Mouse (Mus musculus) heart, postnatal 14 days (tissue): ENCODE results near the gene Gpr141. TPM values are rescaled to one million over a fixed set of nuclear protein-coding genes. Genes with fewer than 3 reads are reported as not detected.
A peak's percentile ranks its signal among the peaks of the same experiment; 100 is the strongest.
"Not testable (repeated sequence)": the region's sequence is repeated elsewhere in the genome, so short reads cannot be mapped to it uniquely, and the experiment has no call there.

Experiments used
- DNase-seq, 2 experiments: peaks; one replicate each; pipeline ENCODE4 v3.0.0; 2021 to 2022
- intact Hi-C: fragments of 180-260 bp; cut with DNase I; formaldehyde crosslinking; loops from one replicate; pipeline ENCODE4 v1.15.1; 2025
- long read RNA-seq, 2 experiments: library from polyadenylated mRNA; stranded (forward); transcript quantifications; one replicate each; pipeline ENCODE4 v2.0.0; 2021
- total RNA-seq, 2 experiments: library from RNA; stranded (reverse); gene quantifications; 2 replicates each; pipeline ENCODE4 v1.2.3; 2021

Gpr141 gene
- under 1 TPM in 1 of 2 experiments, not detected in 1; 0.22 TPM for total RNA-seq
- long read RNA-seq, experiment 1: 0 reads
- long read RNA-seq, experiment 2: 0 reads

DNA sequence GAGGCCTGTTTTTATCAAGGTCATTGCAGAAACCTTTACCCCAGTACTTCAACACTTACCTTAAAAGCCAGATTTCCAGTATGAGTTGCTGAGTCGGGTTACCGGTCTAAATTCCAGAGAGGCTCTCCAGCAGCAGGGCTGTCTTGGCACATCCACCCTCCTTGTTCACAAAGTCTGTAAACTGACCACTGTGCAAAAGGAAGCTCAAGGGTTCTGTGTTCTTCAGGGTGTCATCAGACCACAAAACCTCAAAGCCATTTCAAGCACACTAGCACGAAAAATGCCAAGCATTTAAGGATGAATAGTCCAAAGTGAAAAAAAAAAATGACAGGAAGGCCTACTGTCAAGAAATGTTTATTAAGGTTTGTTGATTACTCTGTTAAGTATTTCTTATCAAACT lies at the start of gene Gpr141:
Gpr141 (minus strand) TSS at position 187 of the 400 bp plus-strand sequence.
- intact Hi-C loops: no loop called here
- DNase-seq: no peak

- no peak for DNase-seq
- intact Hi-C loops: no loop called here
These were observed 40.2 kb upstream of the Gpr141 start for GRCm38 (mm10) chr13:19864241-19864640.

- intact Hi-C loops: no loop called here
- DNase-seq: no peak
These were observed 30.7 kb upstream of the Gpr141 start for GRCm38 (mm10) chr13:19854629-19855333.

DNA sequence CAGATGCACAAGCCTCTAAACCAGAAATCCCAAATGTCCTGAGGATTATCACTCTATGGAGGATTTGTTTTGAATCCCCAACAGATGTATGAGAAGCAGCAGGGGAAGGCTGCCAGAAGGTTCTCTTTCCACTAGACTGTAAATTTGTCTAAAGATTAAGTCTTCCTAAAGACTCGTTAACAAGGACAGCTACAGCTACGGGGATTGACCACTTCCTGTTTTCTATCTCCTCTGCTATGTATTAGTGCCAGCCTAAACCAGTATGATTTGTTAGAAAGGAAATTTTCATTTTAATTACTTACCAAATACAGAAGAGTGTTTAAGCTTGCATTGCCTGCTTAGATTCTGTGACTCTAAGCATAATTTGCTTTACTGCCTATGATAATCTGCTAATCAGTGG lies 30.0 kb upstream of the Gpr141 start:
- intact Hi-C loops: no loop called here
- DNase-seq: no peak

DNA sequence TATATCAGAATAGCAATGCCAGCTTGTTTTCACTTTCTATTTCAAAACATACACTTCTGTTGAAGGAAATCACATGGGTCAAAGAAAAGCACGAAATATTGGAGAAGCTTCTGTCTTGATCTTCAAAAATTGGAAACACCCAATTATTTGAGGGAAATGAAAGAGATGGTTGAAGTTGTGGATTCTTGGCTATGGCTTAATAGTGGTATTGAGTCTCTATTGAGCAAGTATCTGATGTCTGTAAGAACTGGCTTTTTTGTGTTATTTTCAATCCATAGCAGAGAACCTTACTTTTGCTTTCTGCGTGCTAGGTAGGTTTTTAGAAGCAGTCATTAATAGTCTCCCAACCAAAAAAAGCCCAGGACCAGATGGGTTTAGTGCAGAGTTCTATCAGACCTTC lies 19.4 kb upstream of the Gpr141 start:
- DNase-seq: no peak
- intact Hi-C loops: no loop called here

- DNase-seq: no peak
- intact Hi-C loops: no loop called here
These were observed 18.6 kb upstream of the Gpr141 start for GRCm38 (mm10) chr13:19842707-19843106.

DNA sequence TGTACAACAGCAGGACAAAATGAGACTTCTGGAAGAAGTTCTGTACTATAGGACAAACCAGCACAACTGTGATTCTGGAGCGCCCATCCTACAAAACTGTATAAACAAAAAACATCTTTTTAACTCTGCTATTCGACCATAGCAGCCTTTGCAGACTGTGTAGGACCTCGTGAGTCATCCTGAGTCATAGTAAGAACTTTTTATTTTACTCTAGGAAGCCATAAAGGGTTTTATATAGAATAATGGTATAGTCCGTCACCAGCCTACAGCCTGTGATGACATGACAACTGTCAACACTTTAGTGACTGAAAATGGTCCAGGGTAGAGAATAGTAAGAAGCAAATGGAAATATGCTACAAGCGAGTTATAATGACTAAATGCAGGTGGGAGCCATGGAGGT lies 17.6 kb upstream of the Gpr141 start:
- DNase-seq: no peak
- intact Hi-C loops: no loop called here

DNA sequence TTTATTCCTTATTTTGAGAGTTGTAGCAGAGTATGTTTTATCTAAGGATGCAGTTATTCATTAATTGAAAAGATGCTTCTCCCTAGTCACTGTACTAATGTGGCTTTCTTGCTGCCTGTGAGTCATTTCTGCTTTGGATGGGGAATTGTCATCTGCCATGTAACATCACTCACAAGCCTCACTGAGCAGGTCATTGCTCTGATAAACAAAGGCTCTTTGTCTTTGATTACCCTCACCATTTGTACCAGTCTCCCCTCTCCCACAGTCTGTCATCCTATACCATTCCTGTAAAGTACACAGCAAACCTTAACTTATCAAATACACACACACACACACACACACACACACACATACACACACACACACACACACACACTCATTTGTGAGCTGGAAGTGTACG lies 16.1 kb upstream of the Gpr141 start:
- DNase-seq: no peak
- intact Hi-C loops: no loop called here

GRCm38 (mm10) chr13:19830560-19830959 lies 6.5 kb upstream of the Gpr141 start:
- DNase-seq: no peak
- intact Hi-C loops: no loop called here

DNA sequence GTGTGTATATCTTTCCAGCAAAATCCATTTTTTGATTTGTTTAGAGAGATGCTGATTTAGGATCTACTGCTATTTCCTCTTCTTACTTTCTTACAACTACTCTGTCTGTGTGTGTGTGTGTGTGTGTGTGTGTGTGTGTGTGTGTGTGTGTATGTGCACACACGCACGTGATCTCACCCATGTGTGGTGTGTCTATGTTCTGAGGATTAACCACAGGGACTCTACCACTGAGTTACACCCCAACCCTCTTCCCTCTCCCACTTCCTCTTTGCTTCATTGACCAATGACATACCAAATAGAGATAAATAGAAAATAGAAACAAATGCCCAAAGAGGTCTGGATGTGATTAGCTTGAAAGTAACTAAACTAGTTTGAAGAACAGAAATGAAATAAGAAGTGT lies 4.0 kb upstream of the Gpr141 start:
- no peak for DNase-seq
- intact Hi-C loops: no loop called here

DNA sequence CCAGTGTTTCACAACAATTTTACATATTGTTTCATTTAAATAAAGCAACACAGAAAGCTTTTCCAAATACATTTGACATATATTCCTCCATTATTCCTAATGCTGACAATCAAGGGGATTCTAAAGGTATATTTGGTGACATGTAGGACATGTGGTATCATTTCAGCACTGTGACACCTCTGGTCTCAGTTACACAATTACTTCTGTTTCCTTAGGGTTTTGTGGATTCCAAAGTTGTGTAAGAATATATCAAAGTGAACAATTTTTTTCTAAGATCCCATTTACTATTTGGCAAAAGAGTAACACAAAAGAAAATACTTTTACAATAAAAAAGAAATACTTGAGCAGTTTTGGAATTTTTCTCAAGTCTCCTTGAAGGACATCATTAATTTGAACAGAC lies 2.4 kb downstream of the Gpr141 start:
- intact Hi-C loops: no loop called here
- no peak for DNase-seq

DNA sequence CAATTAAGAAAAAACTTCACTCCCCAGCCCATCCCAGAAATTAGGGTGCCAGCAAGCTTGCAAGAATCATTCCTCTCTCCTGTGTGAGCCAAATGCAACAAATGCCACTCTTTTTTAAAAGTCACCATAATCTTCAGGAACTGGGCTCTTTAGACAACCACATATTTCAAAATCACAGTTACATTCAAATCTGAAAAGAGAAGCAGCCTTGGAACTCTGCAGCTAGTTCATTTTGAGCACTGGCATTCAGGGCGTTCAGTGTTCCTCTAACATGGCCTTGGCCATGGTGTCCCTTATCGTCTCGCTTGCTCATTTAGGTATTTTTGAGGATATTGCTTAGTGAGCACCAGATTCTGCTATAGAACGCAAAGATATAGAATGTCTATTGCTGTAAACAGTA lies 4.1 kb downstream of the Gpr141 start:
- intact Hi-C loops: no loop called here
- no peak for DNase-seq

- no peak for DNase-seq
- intact Hi-C loops: no loop called here
These were observed 4.8 kb downstream of the Gpr141 start for GRCm38 (mm10) chr13:19819243-19819642.

- DNase-seq: no peak
- intact Hi-C loops: no loop called here
These were observed 29.1 kb downstream of the Gpr141 start for GRCm38 (mm10) chr13:19794942-19795341.

GRCm38 (mm10) chr13:19794486-19794885 lies 29.6 kb downstream of the Gpr141 start:
- intact Hi-C loops: no loop called here
- no peak for DNase-seq

- DNase-seq: no peak
- intact Hi-C loops: no loop called here
These were observed 30.3 kb downstream of the Gpr141 start for GRCm38 (mm10) chr13:19793761-19794160.

DNA sequence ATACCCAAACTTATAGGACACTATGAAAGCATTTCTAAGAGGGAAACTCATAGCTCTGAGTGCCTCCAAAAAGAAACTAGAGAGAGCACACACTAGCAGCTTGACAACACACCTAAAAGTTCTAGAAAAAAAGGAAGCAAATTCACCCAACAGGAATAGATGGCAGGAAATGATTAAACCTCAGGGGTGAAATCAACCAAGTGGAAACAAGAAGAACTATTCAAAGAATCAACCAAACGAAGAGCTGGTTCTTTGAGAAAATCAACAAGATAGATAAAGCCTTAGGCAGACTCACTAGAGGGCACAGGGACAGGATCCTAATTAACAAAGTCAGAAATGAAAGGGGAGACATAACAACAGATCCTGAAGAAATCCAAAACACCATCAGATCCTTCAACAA lies 36.1 kb downstream of the Gpr141 start:
- DNase-seq, intact Hi-C loops: not testable (repeated sequence)

DNA sequence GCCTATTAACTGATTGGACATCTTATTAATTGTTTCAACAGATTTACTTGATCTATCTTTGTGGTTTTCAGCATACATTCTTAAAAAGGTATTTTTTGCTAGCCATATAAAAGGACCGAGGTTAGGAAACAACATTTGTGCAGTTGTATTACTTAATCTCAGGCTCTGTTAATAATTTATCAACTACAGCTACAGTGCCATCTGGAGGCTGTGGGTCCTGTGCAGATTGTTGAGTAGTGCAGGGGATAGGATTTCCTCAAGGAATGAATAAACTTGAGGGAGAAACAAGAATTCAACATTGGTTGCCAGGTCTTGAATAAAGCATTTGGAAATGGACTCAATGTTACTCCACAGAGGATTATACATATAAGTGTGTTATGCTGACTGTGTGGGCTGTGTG lies 53.9 kb downstream of the Gpr141 start:
- no peak for DNase-seq
- intact Hi-C loops: no loop called here

GRCm38 (mm10) chr13:19767202-19767601 lies 56.9 kb downstream of the Gpr141 start:
- intact Hi-C loops: no loop called here
- DNase-seq: no peak

- DNase-seq: no peak
- intact Hi-C loops: loop anchor here (5.0 kb wide), 1 partner anchor 67 kb away; the partner anchor contains the start of gene Nme8
These were observed 59.8 kb downstream of the Gpr141 start for GRCm38 (mm10) chr13:19764276-19764675.

DNA sequence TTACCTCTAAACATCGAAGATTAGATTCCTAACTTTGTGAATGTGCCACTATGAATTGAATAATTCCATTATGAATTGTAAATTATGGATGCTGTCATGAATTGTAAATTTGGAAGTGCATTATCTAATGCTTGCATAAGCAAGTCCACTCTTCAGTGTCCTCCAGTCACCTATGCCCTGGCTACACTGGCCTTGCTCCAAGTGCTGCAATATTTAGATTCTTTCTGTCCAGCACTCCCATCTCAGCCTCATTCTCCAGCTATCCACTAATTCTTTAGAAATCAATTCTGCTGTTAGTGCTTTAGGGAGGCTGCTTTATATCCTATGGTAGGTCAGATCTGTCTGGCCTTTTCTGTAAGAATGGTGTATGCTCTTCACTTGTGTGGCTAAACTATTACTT lies 60.8 kb downstream of the Gpr141 start:
- intact Hi-C loops: loop anchor here (5.0 kb wide), 1 partner anchor 66 kb away; the partner anchor contains the start of gene Nme8
- DNase-seq: no peak

- peak in 1 of 2 experiments; percentile 10 for DNase-seq
- intact Hi-C loops: no loop called here
These were observed 78.3 kb downstream of the Gpr141 start for GRCm38 (mm10) chr13:19745741-19746140.

- peak; percentile 22 to 25 for DNase-seq
- intact Hi-C loops: no loop called here
These were observed 79.5 kb downstream of the Gpr141 start for GRCm38 (mm10) chr13:19744536-19744935.
